Mouse (Mus musculus): ENCODE measurements around the gene Ces1e.

DNA sequence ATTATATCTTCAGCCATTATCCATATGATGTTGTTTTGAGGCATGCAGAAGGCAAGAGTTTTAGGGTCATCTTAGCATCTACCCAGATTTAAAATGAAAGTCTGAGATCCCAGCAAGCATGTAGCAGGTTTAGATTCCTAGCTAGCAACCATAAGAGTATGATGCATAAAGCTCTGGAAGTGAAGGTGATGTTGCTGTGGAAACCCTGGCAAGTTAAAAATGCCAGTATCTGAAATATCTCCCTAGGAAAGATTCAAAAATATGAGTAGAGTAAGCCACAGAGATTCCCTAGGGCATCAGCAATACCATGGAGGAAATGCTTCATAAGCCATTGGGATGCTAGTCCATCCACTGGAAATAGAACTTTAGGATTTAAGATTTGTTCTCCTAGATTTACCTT is 10.5 kb upstream of the Ces1e start:
- TF ChIP-seq EP300 (IDR thresholded peaks at IDR 0.05): no peak
- no peak for TF ChIP-seq CTCF (IDR thresholded peaks at IDR 0.05)
